Mouse (Mus musculus) embryonic fibroblast, embryonic 13.5 days (primary cell): ENCODE results near the gene Sgta.

Experiments used
- CTCF ChIP-seq: IDR thresholded peaks from 2 replicates; pipeline ENCODE4 v1.5.1; 2011; ENCODE audit warnings: mild to moderate bottlenecking, control low read depth, low read length, moderate library complexity, borderline replicate concordance; ENCODE audit not compliant: insufficient read depth
- POLR2A ChIP-seq: IDR thresholded peaks from 2 replicates; pipeline ENCODE4 v1.6.1; 2011; ENCODE audit warnings: low read depth, mild to moderate bottlenecking, control low read depth, low read length, moderate library complexity

GRCm38 (mm10) chr10:81036251-81036650 lies 23.7 kb downstream of the Sgta start:
- TF ChIP-seq POLR2A (no peak), CTCF (no peak)
